Mouse (Mus musculus) limb, embryonic 11.5 days (tissue): ENCODE measurements around the gene Tle3. TPM values are rescaled to one million over a fixed set of nuclear protein-coding genes. Genes with fewer than 3 reads are reported as not detected.

Experiments
- ATAC-seq: fragments of 200-750 bp; cut with Nextera tagmentation; 2 replicates; pipeline ENCODE4 v1.8.0; 2017; ENCODE audit warnings: low read depth; ENCODE audit not compliant: insufficient number of reproducible peaks, low FRiP score, low TSS enrichment
- DNase-seq: peaks from one replicate; pipeline ENCODE4 v3.0.0-alpha.2; 2015; ENCODE audit warnings: low spot score
- H3K27ac ChIP-seq: fragments of 300-500 bp; sonication (generic); replicated peaks from 2 replicates; pipeline ENCODE4 v1.5.1; 2014; ENCODE audit warnings: low read depth, mild to moderate bottlenecking, low read length
- H3K27me3 ChIP-seq: fragments of 300-500 bp; sonication (generic); 2 replicates; pipeline ENCODE4 v1.6.1; 2014; ENCODE audit warnings: mild to moderate bottlenecking, low read length, mixed read lengths; ENCODE audit not compliant: control insufficient read depth, insufficient read depth
- H3K36me3 ChIP-seq: fragments of 300-500 bp; sonication (generic); 2 replicates; pipeline ENCODE4 v1.6.1; 2014; ENCODE audit warnings: mild to moderate bottlenecking, low read length, moderate library complexity, mixed read lengths; ENCODE audit not compliant: control insufficient read depth, insufficient read depth
- H3K4me1 ChIP-seq: fragments of 300-500 bp; sonication (generic); 2 replicates; pipeline ENCODE4 v1.6.1; 2014; ENCODE audit warnings: low read length, mixed read lengths; ENCODE audit not compliant: control insufficient read depth, insufficient read depth
- H3K4me2 ChIP-seq: fragments of 300-500 bp; sonication (generic); 2 replicates; pipeline ENCODE4 v1.6.1; 2014; ENCODE audit warnings: low read depth, mild to moderate bottlenecking, moderate library complexity; ENCODE audit not compliant: severe bottlenecking
- H3K4me3 ChIP-seq: fragments of 300-500 bp; sonication (generic); 2 replicates; pipeline ENCODE4 v1.5.1; 2014; ENCODE audit warnings: low read depth, low read length
- H3K9ac ChIP-seq: fragments of 300-500 bp; sonication (generic); 2 replicates; pipeline ENCODE4 v1.6.1; 2014; ENCODE audit warnings: mild to moderate bottlenecking, low read length
- H3K9me3 ChIP-seq: fragments of 300-500 bp; sonication (generic); 2 replicates; pipeline ENCODE4 v1.6.1; 2016; ENCODE audit warnings: low read length; ENCODE audit not compliant: control insufficient read depth
- WGBS: fragments of 180-500 bp; shearing (Covaris S2); extraction: QIAGEN DNeasy Blood & Tissue Kit; methylation state at CpG from one replicate; pipeline ENCODE4 v1.1.7; 2014; 5-methylcytosine and 5-hydroxymethylcytosine counted together
- polyA plus RNA-seq: library from polyadenylated mRNA; unstranded; fragments of >200 nt; fragmentation: Nextera tagmentation; extraction: Ambion mirVana; gene quantifications from 2 replicates; pipeline ENCODE4 v1.2.1, GENCODE M21; 2014

Gene Tle3
- polyA plus RNA-seq, 1 experiment from 2014 or later, result 42.8 TPM

DNA sequence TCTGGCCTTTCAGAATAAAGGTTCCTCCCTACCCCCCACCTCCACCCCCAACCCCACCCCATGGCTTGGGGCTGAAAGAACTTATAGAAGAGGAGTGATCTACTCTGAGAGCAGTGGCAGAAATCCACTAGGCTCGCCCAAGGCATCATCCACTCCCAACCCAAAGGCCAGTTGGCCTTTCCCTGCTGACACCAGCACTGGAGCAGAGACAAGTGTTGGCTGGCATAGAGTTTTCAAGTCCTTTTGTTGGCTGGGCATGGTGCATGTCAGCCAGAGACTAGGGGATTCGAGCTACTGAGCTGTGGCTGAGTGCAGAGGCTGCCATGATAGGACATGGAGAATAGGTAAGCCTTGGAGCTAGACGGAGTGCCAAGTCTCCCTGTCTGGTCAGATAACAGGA, 9.3 kb downstream of the Tle3 start:
- Histone ChIP-seq H3K4me3 (no peak overlapping the region), H3K27me3 (no peaks in the 10 kb centered on the region; the same call in 1 of the 2 replicates), H3K27ac (no peak overlapping the region), H3K9ac (no peak overlapping the region), H3K9me3 (no peaks in the 10 kb centered on the region), H3K4me1 (peaks cover 83% of the 10 kb centered on the region), H3K36me3 (peaks cover 10% of the 10 kb centered on the region), H3K4me2 (no peak overlapping the region)
- WGBS, result 91% methylated on average over 3 of the region's 3 CpGs
- no peak for ATAC-seq
- DNase-seq, result no peak

DNA sequence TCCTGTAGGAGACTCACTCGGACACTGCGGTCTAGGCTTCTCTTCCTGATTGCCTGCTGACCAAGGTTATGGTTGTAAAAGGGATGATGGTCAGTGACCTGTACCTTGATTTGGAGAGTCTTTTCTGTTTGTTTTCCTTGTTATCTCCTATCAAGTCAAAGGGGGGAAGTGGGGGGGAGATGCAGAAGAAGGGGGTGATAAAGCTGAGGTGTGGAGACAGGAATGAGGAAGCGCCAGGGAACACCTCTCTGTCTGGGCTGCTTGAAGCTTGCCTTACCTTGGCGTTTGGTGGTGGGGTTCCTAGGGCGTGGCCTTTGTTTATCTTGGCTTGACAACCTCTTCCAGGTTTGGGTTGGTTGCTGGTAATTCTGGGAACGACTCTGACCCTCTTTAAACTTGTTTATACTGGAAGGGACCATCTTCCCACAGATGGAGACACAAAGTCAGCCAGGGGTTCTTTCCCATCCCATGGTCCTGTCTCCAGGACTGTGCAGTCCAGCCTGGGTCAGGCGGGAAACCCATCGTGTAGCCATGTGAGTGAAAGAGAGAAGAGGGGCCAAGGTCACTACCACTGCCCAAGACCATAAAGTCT, 10.5 kb downstream of the Tle3 start:
- WGBS, result 58% methylated on average over 8 of the region's 8 CpGs
- no peak overlapping the region for H3K9ac ChIP-seq
- H3K36me3 ChIP-seq, result peaks cover 14% of the 10 kb centered on the region
- no peak overlapping the region for H3K27ac ChIP-seq
- H3K4me2 ChIP-seq, result no peak overlapping the region
- no peak for DNase-seq
- no peaks in the 10 kb centered on the region; the same call in 1 of the 2 replicates for H3K27me3 ChIP-seq
- peaks cover 73% of the 10 kb centered on the region for H3K4me1 ChIP-seq
- no peak overlapping the region for H3K4me3 ChIP-seq
- ATAC-seq, result no peak
- no peaks in the 10 kb centered on the region for H3K9me3 ChIP-seq

DNA sequence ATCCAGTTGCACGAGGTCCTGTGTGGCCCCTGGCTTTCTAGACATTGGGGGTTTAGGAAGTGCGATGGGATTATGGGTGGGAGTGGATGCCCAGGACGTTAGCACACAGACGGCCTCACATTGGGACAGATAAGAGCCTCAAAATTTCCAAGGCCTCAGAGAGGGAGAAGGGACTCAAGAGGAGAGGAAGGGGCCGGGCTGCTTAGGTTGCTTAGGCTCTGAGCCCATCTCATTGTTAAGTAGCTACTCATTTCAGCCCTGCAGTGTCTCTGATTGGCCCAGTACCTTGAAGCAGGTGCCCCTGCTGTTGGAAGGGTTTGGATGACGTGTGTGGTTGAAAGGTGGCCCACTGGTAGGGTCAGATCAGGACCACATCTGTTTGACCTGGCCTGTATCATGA, 11.9 kb downstream of the Tle3 start:
- Histone ChIP-seq H3K9ac (no peak overlapping the region), H3K27me3 (no peaks in the 10 kb centered on the region; the same call in 1 of the 2 replicates), H3K36me3 (peaks cover 12% of the 10 kb centered on the region), H3K4me2 (peak overlapping the region; percentile 35), H3K27ac (no peak overlapping the region), H3K4me3 (peak overlapping the region; percentile 8; the same call in 1 of the 2 replicates), H3K4me1 (peaks cover 64% of the 10 kb centered on the region), H3K9me3 (no peaks in the 10 kb centered on the region)
- ATAC-seq (no peak), DNase-seq (no peak)
- 49% methylated on average over 6 of the region's 6 CpGs for WGBS

DNA sequence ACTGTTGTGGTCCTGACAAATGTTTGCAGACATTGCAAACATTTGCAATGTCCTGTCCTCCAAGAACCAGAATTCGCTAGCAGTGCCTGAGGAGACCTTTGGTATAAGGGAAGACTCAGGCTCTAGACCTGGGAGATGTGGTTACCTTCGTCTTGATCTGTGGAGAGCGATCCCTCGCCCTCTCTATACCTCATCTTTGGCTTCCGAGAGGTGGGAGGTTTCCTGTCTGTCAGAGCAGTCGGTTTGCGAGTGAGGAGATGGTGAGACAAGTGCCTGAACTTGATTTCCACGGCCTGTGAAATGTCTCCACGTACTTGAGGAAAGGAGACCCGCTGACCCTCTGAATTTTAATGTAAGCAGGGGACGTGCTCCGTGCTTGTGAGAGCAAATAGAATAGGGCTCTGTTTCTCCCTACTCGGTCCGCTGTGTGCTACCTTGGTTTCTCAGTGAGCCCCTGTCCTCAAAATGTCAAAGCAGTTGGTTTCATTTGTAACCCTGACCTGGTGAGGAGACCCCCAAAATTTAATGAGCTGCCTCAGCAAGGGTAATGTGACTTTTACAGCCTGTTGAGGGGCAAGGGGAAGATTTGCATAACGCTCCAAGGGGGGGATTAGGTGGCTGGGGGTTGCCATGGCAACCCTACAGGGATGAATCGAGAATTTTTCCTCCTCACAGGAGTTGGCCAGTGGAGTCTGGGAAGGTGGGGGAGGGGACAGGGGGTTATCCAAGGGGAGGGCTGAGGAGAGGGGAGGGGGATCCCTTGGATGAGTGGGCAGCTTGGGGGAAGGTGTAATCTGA, 12.7 kb downstream of the Tle3 start:
- 9% methylated on average over 16 of the region's 16 CpGs for WGBS
- no peak overlapping the region for H3K4me3 ChIP-seq
- peaks cover 12% of the 10 kb centered on the region for H3K36me3 ChIP-seq
- H3K9ac ChIP-seq, result no peak overlapping the region
- peak overlapping the region; percentile 33; the same call in 1 of the 2 replicates for H3K27ac ChIP-seq
- peak overlapping the region; percentile 35 for H3K4me2 ChIP-seq
- DNase-seq (peak; percentile 71), ATAC-seq (peak; percentile 55; the same call in 1 of the 2 replicates)
- H3K27me3 ChIP-seq, result no peaks in the 10 kb centered on the region; the same call in 1 of the 2 replicates
- peaks cover 57% of the 10 kb centered on the region for H3K4me1 ChIP-seq
- H3K9me3 ChIP-seq, result no peaks in the 10 kb centered on the region

DNA sequence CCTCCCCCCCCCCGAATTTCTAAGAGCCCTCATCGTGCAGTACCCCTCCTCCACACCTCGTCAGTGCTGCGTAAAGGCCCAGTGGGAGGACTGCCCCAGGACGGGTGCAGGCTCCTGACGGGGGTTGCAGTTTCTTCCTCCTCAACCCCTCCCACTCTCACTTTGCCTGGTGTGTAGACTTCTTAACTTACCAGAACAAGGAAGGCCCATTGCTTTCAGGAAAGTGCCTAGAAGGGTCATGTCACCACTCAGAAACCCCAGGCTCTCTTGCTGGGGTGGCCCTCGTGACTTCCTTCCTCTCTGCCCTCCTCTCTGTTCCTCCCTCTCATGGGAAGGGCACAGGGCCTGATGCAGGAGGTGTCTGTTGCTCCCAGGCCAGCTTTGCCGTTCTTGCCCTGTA, 13.6 kb downstream of the Tle3 start:
- H3K27ac ChIP-seq, result peak overlapping the region; percentile 12; the same call in 1 of the 2 replicates
- H3K4me3 ChIP-seq, result 0 out of 2 replicates have a peak overlapping the region, but pooled peaks have one; percentile 8
- DNase-seq (no peak), ATAC-seq (no peak)
- 9% methylated on average over 8 of the region's 8 CpGs for WGBS
- H3K9ac ChIP-seq, result no peak overlapping the region
- H3K27me3 ChIP-seq, result no peaks in the 10 kb centered on the region; the same call in 1 of the 2 replicates
- peak overlapping the region; percentile 35 for H3K4me2 ChIP-seq
- peaks cover 16% of the 10 kb centered on the region for H3K36me3 ChIP-seq
- peaks cover 48% of the 10 kb centered on the region for H3K4me1 ChIP-seq
- no peaks in the 10 kb centered on the region for H3K9me3 ChIP-seq

DNA sequence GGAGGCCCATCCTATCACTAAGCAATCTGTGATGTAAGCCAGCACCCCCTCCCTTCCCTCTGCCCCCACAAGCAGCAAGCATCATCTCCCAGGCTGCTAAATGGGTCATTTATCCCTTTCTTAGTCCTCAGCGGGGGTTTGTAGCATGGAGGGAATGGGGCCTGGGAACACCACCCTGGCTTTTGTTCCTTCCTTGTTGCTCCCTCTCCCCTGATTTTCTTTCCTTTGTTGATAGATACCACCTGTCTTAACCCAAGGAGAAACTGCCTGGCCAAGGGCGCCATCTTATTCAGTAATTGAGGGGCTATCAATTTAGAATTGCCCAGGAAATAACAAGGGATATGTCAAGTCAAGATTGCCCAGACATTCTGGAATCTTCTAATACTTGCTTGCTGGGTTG, 14.1 kb downstream of the Tle3 start:
- Histone ChIP-seq H3K4me2 (no peak overlapping the region; the same call in 1 of the 2 replicates), H3K9me3 (no peaks in the 10 kb centered on the region), H3K4me1 (peaks cover 48% of the 10 kb centered on the region), H3K27ac (no peak overlapping the region), H3K4me3 (no peak overlapping the region), H3K27me3 (no peaks in the 10 kb centered on the region; the same call in 1 of the 2 replicates), H3K9ac (no peak overlapping the region), H3K36me3 (peaks cover 16% of the 10 kb centered on the region)
- no peak for DNase-seq
- 51% methylated on average over 2 of the region's 2 CpGs for WGBS
- no peak for ATAC-seq

DNA sequence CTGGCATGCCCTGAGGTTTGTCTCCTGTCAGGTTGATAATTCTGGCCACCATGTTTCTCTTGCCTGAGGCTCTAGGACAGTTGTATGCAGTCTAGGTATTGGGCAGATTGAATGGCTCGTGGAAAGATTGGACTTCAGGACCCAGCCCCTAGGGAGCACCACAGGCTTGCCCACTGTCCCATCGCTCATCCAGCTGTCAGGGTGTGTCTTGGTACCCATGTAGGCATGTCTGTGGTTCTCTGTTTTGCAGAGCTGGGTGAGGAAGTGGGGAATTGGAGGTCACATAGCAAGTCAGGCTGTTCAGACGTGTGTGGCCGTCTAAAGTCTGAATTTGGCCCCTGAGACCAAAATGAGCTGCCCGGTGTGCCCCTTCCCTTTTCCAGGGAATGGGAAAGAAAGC, 15.6 kb downstream of the Tle3 start:
- no peaks in the 10 kb centered on the region for H3K9me3 ChIP-seq
- no peak overlapping the region for H3K4me2 ChIP-seq
- peaks cover 49% of the 10 kb centered on the region for H3K4me1 ChIP-seq
- DNase-seq, result no peak
- WGBS, result 82% methylated on average over 5 of the region's 5 CpGs
- H3K9ac ChIP-seq, result no peak overlapping the region
- no peak overlapping the region for H3K27ac ChIP-seq
- H3K27me3 ChIP-seq, result no peaks in the 10 kb centered on the region; the same call in 1 of the 2 replicates
- H3K4me3 ChIP-seq, result no peak overlapping the region
- no peak for ATAC-seq
- peaks cover 10% of the 10 kb centered on the region for H3K36me3 ChIP-seq

DNA sequence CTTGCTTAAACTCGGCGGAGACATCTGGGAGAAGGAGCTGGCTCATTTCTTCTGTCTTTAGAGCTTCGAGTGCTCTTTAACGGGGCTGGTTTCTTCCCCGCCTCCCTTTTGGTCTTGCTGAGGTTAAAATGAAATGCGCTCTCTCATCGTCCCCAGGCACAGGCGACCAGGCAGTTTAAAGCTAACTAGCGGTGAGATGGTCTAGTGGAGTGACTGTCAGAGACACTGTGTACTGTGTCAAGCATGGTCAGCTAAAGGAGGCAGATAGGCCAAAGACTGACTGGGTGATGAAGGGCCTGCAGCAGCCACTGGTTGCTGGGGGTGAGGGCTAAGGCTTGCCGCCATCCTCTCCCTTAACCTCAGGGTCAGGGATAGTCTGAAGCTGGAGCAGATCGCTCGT, 16.0 kb downstream of the Tle3 start:
- H3K9ac ChIP-seq, result no peak overlapping the region
- no peaks in the 10 kb centered on the region for H3K9me3 ChIP-seq
- H3K27ac ChIP-seq, result no peak overlapping the region
- H3K4me1 ChIP-seq, result peaks cover 45% of the 10 kb centered on the region
- H3K4me3 ChIP-seq, result no peak overlapping the region
- DNase-seq (no peak), ATAC-seq (no peak)
- peaks cover 11% of the 10 kb centered on the region for H3K36me3 ChIP-seq
- no peaks in the 10 kb centered on the region; the same call in 1 of the 2 replicates for H3K27me3 ChIP-seq
- H3K4me2 ChIP-seq, result no peak overlapping the region
- WGBS, result 75% methylated on average over 12 of the region's 12 CpGs
